Mouse (Mus musculus): ENCODE measurements around the gene Olfr502. TPM values are rescaled to one million over a fixed set of nuclear protein-coding genes. Genes with fewer than 3 reads are reported as not detected.
"Not testable (repeated sequence)": the region's sequence is repeated elsewhere in the genome, so short reads cannot be mapped to it uniquely, and the experiment has no call there.

Gene Olfr502
- polyA plus RNA-seq (2012; rRNA removed) = not detected in 2 replicates

DNA sequence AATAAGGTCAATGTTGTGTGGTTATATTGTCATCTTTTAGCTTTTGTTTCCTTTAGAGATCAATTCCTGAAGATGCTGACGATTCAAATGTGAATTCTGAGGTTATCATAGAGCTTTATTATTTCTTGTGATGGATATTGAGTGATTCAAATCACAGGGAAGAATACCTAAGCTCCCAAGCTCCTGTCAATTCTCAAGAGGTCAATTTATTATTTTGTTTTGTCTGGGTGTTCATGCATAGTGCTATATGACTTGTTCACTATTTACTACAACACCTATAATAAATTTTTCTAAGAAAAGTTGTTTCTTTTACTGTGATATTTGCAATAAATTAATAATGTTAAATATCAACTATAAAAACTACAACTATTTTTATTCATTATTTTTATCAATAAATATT is at the start of gene Olfr502:
Olfr502 (minus strand) TSS at position 101 of the 400 bp plus-strand sequence.
- no peak for DNase-seq (ENCODE audit: low read depth, low spot score)
- WGBS = 66% methylated on average over 1 of the region's 1 CpGs

DNA sequence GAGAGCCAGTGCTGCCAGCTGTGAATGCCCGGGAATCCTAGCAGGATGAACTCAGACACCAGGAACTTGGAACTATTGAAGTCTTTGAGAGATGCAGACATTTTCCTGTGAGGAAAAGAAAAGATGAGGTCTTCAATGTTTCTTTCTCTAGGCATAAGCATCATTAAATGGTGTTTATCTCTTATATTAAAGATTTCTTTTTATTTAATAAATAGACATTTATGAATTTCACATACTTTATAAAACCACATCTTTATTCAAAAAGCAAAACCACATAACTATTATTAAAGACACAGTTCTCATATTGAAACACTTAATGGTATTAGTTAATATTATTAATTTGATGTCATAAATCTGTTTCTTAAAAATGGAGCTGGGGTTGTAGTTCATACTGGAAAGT is 40.8 kb upstream of the Olfr502 start, which contains the start of gene Olfr504:
Olfr504 (minus strand) TSS at position 101 of the 400 bp plus-strand sequence.
- no peak for DNase-seq (ENCODE audit: low read depth, low spot score)
- WGBS = 78% methylated on average over 1 of the region's 1 CpGs

DNA sequence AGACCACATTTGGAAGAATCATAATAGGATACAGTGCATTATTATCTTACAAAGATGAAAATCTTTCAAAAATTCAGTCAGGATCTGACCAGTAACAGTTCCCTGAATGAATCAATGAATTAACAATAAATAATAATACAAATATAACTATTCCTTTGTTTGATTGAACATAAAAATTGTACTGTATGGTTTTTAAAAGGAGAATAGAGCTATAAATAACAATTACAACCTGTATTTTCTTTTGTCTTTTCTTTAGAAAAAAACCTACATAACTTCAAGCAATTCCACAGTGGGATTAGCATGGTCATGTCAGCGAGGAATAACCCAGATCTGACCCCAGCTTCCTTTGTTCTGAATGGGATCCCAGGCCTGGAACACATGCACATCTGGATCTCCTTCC is 19.4 kb upstream of the Olfr502 start, which contains the start of gene Olfr503:
Olfr503 (plus strand) TSS at position 301 of the 400 bp plus-strand sequence.
- WGBS = 43% methylated on average over 1 of the region's 1 CpGs

DNA sequence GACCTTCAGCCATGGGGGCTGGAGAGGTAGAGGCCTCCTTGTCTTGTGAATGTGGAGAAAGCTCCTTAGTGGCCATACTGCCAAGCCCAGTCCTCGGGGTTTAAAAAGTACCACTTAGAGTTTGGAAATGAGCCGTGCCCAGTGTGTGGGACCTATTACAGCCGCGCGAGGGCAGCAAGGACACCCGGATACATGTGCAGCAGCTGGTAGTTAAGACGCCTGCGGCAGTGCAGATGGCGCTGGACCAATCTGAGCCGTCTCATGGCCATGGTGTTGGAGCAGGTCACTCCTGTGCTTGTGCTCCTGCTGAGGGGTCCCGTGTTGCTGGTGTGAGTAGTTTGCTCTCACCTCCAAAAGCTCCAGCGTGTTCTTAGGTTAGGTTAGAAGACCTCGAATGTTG is 17.6 kb upstream of the Olfr502 start:
- DNase-seq (ENCODE audit: low read depth, low spot score) = no peak
- WGBS = 85% methylated on average over 13 of the region's 13 CpGs

More for the DNA sequence above, 19.4 kb upstream of the Olfr502 start, which contains the start of gene Olfr503:
- not testable (repeated sequence) for DNase-seq (ENCODE audit: low read depth, low spot score)

Other genes with a start within 250 kb of the Olfr502 start
- not detected in 2 replicates for gene Olfr490, start 236.1 kb downstream of the Olfr502 start, polyA plus RNA-seq (2012; rRNA removed)
- gene Olfr491, start 211.6 kb downstream of the Olfr502 start, polyA plus RNA-seq (2012; rRNA removed) = not detected in 2 replicates
- not detected in 2 replicates for gene Olfr492, start 201.4 kb downstream of the Olfr502 start, polyA plus RNA-seq (2012; rRNA removed)
- not detected in 2 replicates for gene Olfr493, start 178.1 kb downstream of the Olfr502 start, polyA plus RNA-seq (2012; rRNA removed)
- gene Olfr494, start 159.7 kb downstream of the Olfr502 start, polyA plus RNA-seq (2012; rRNA removed) = not detected in 2 replicates
- gene Olfr495, start 131.9 kb downstream of the Olfr502 start, polyA plus RNA-seq (2012; rRNA removed) = not detected in 2 replicates
- not detected in 2 replicates for gene Olfr497, start 104.6 kb downstream of the Olfr502 start, polyA plus RNA-seq (2012; rRNA removed)
- gene Olfr498, start 59.7 kb downstream of the Olfr502 start, polyA plus RNA-seq (2012; rRNA removed) = not detected in 2 replicates
- not detected in 2 replicates for gene Olfr503, start 19.5 kb upstream of the Olfr502 start, polyA plus RNA-seq (2012; rRNA removed)
- not detected in 2 replicates for gene Olfr504, start 40.7 kb upstream of the Olfr502 start, polyA plus RNA-seq (2012; rRNA removed)
- gene Olfr506, start 85.7 kb upstream of the Olfr502 start, polyA plus RNA-seq (2012; rRNA removed) = not detected in 2 replicates
- not detected in 2 replicates for gene Olfr507, start 96.7 kb upstream of the Olfr502 start, polyA plus RNA-seq (2012; rRNA removed)
- gene Olfr508, start 104.9 kb upstream of the Olfr502 start, polyA plus RNA-seq (2012; rRNA removed) = not detected in 2 replicates
- gene Olfr509, start 126.8 kb upstream of the Olfr502 start, polyA plus RNA-seq (2012; rRNA removed) = not detected in 2 replicates
- not detected in 2 replicates for gene Olfr510, start 141.4 kb upstream of the Olfr502 start, polyA plus RNA-seq (2012; rRNA removed)
- not detected in 2 replicates for gene Olfr512, start 188.3 kb upstream of the Olfr502 start, polyA plus RNA-seq (2012; rRNA removed)
- not detected in 2 replicates for gene Olfr513, start 225.9 kb upstream of the Olfr502 start, polyA plus RNA-seq (2012; rRNA removed)